Mouse (Mus musculus) lung, embryonic 14.5 days (tissue): ENCODE data around the gene Vhl. TPM values are rescaled to one million over a fixed set of nuclear protein-coding genes. Genes with fewer than 3 reads are reported as not detected.

Experiments
- ATAC-seq: fragments of 200-750 bp; cut with Nextera tagmentation; 2 replicates; pipeline ENCODE4 v1.8.0; 2017; ENCODE audit warnings: mild to moderate bottlenecking, moderate TSS enrichment, moderate library complexity; ENCODE audit not compliant: insufficient read depth
- DNase-seq: peaks from one replicate; pipeline ENCODE4 v3.0.0-alpha.2; 2015
- H3K27ac ChIP-seq: fragments of 300-500 bp; sonication (generic); 2 replicates; pipeline ENCODE4 v1.5.1; 2014; ENCODE audit warnings: low read depth, mild to moderate bottlenecking, moderate library complexity
- H3K27me3 ChIP-seq: fragments of 300-500 bp; sonication (generic); 2 replicates; pipeline ENCODE4 v1.6.1; 2014; ENCODE audit warnings: low read length, control low read depth; ENCODE audit not compliant: insufficient read depth
- H3K36me3 ChIP-seq: fragments of 300-500 bp; sonication (generic); 2 replicates; pipeline ENCODE4 v1.6.1; 2014; ENCODE audit warnings: control low read depth; ENCODE audit not compliant: insufficient read depth
- H3K4me1 ChIP-seq: fragments of 300-500 bp; sonication (generic); 2 replicates; pipeline ENCODE4 v1.6.1; 2014; ENCODE audit warnings: antibody characterized with exemption, control low read depth; ENCODE audit not compliant: insufficient read depth
- H3K4me2 ChIP-seq: fragments of 300-500 bp; sonication (generic); 2 replicates; pipeline ENCODE4 v1.6.1; 2014; ENCODE audit warnings: mild to moderate bottlenecking
- H3K4me3 ChIP-seq: fragments of 300-500 bp; sonication (generic); 2 replicates; pipeline ENCODE4 v1.5.1; 2014; ENCODE audit warnings: low read depth, low read length
- H3K9ac ChIP-seq: fragments of 300-500 bp; sonication (generic); 2 replicates; pipeline ENCODE4 v1.6.1; 2014
- H3K9me3 ChIP-seq: fragments of 300-500 bp; sonication (generic); 2 replicates; pipeline ENCODE4 v1.6.1; 2016; ENCODE audit warnings: low read depth, low read length, control low read depth
- CTCF ChIP-seq: IDR thresholded peaks from 2 replicates; pipeline ENCODE4 v1.5.1; 2016; ENCODE audit warnings: antibody characterized with exemption, low read depth
- WGBS: fragments of 180-500 bp; shearing (Covaris S2); extraction: QIAGEN DNeasy Blood & Tissue Kit; methylation state at CpG from one replicate; pipeline ENCODE4 v1.1.7; 2014; 5-methylcytosine and 5-hydroxymethylcytosine counted together
- polyA plus RNA-seq: library from polyadenylated mRNA; unstranded; fragments of >200 nt; fragmentation: Nextera tagmentation; extraction: Ambion mirVana; gene quantifications from 2 replicates; pipeline ENCODE4 v1.2.1, GENCODE M21; 2014

The Vhl gene
- polyA plus RNA-seq, 1 experiment from 2014 or later: 42.2 TPM

DNA sequence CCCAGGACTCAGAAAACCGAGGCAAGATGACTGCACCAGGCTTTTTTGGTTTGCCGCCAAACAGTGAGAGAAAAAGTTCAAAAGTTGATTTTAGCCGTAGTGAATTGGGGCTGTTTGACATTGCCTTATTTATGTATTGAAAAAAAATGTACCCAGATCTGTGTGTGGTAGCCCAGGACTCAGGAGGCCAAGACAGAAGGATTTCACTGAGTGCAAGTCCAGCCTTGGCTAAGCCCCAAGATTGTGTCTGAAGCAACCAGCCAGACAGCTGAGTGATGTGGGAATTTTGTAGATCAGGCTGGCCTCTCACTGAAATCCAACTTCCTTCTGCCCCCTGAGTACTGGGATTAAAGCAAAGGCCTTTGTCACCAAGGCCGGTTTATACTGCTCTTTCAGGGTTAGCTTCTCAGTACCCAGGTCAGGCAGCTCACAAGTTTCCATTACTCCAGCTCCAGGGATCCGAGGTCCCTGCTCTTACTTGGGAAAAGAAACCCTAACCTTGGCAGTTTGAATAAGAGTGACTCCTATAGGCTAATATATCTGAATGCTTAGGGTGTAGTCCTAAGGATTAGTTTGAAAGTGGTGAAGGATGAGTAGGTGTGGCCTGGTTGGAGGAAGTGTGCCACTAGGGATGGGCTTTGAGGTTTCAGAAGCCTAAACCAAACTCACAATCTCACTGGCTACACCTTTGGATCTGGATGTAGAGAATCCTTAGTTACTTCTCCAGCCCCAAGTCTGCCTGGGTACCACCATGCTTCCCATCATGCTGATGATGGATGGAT, 1.4 kb downstream of the Vhl start:
- no peak for TF ChIP-seq CTCF
- 32% methylated on average over 5 of the region's 5 CpGs for WGBS
- Histone ChIP-seq H3K4me3 (peak overlapping the region; percentile 76), H3K9me3 (no peaks in the 10 kb centered on the region), H3K4me2 (peak overlapping the region; percentile 84), H3K36me3 (peaks cover 31% of the 10 kb centered on the region), H3K9ac (peak overlapping the region; percentile 67), H3K27me3 (no peaks in the 10 kb centered on the region), H3K27ac (no peak overlapping the region), H3K4me1 (no peaks in the 10 kb centered on the region)
- DNase-seq: peak; percentile 66
- ATAC-seq: no peak

- 83% methylated on average over 5 of the region's 5 CpGs for WGBS
- H3K36me3 ChIP-seq: peaks cover 57% of the 10 kb centered on the region
- ATAC-seq (no peak), DNase-seq (no peak)
- no peak overlapping the region for H3K27ac ChIP-seq
- no peak for TF ChIP-seq CTCF
- no peaks in the 10 kb centered on the region for H3K4me1 ChIP-seq
- H3K4me3 ChIP-seq: no peak overlapping the region
- no peak overlapping the region for H3K9ac ChIP-seq
- H3K4me2 ChIP-seq: no peak overlapping the region
- no peaks in the 10 kb centered on the region for H3K9me3 ChIP-seq
- no peaks in the 10 kb centered on the region for H3K27me3 ChIP-seq
Observed at GRCm38 (mm10) chr6:113630322-113630721, 6.6 kb downstream of the Vhl start.

GRCm38 (mm10) chr6:113632863-113633262, 9.1 kb downstream of the Vhl start:
- Histone ChIP-seq H3K27ac (no peak overlapping the region), H3K4me2 (no peak overlapping the region), H3K4me1 (no peaks in the 10 kb centered on the region), H3K4me3 (no peak overlapping the region), H3K9me3 (no peaks in the 10 kb centered on the region), H3K9ac (no peak overlapping the region), H3K27me3 (no peaks in the 10 kb centered on the region), H3K36me3 (peaks cover 47% of the 10 kb centered on the region)
- TF ChIP-seq CTCF: no peak
- WGBS: 90% methylated on average over 4 of the region's 4 CpGs
- no peak for DNase-seq
- no peak for ATAC-seq

DNA sequence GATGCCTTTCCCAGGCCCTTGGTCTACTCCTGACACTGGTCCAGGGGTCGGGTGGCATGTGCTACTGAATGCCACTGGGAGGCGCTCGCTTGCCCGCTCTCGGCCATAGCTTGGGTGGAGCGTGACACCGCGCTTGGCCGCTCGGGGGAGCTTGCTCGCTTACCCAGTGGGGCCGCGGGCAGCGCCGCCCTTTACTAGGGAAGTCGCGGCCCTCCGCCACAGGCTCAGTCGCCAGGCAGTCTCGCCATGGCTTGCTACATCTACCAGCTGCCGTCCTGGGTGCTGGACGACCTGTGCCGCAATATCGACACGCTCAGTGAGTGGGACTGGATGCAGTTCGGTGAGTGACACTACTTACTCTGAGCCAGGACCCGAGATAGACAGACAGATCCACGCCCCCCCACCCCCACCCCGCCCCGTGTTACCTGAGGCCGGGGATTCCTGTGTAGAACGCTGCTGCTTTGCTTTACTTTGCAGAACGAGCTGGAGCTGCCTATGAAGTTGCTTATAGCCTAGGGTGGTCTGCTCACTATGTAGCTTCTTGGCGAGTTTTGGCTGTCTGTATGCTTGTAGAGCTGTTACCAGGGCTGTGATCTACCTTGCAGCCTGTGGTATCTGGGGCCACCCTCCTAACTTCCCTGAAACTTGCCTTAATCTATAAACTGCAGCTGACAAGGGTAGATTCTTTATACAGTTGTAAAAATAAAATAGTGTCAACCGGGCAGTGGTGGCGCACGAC, 14.7 kb downstream of the Vhl start, which contains the start of gene Irak2:
Gene Irak2 (plus strand): TSS at position 166 of the 739 bp plus-strand sequence.
- Histone ChIP-seq H3K9me3 (no peaks in the 10 kb centered on the region), H3K36me3 (no peaks in the 10 kb centered on the region), H3K9ac (peak within 1 kb of the TSS; percentile 62), H3K27me3 (no peaks in the 10 kb centered on the region), H3K4me2 (peak within 1 kb of the TSS; percentile 73), H3K4me3 (peak within 1 kb of the TSS; percentile 45), H3K4me1 (no peaks in the 10 kb centered on the region), H3K27ac (no peak within 1 kb of the TSS)
- TF ChIP-seq CTCF: peak; percentile 99
- peak; percentile 96 for DNase-seq
- 7% methylated on average over 37 of the region's 37 CpGs for WGBS
- ATAC-seq: peak; percentile 97

DNA sequence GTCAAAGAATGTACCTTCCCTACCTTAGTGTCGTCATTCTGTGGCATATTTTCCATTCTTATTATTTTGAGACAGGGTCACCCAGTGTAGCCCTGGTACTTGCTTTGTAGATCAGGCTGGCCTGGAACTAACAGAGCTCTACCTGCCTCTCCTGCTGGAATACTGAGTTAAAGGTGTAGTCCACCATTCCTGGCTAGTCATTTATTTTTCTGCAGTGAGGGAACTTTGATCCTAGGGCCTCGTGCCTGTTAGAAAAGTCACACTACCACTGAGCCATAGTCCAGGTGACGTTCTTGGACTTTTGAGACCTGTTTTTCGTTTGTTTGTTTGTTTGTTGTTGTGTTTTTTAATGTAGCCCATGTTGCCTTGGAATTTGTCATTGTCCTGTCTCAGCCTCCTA, 15.4 kb downstream of the Vhl start:
- no peak for ATAC-seq
- H3K27me3 ChIP-seq: no peaks in the 10 kb centered on the region
- no peak for TF ChIP-seq CTCF
- no peaks in the 10 kb centered on the region for H3K9me3 ChIP-seq
- no peak overlapping the region for H3K9ac ChIP-seq
- WGBS: 69% methylated on average over 4 of the region's 4 CpGs
- H3K4me2 ChIP-seq: no peak overlapping the region
- no peak overlapping the region for H3K4me3 ChIP-seq
- no peaks in the 10 kb centered on the region for H3K36me3 ChIP-seq
- H3K27ac ChIP-seq: no peak overlapping the region
- H3K4me1 ChIP-seq: no peaks in the 10 kb centered on the region
- no peak for DNase-seq

DNA sequence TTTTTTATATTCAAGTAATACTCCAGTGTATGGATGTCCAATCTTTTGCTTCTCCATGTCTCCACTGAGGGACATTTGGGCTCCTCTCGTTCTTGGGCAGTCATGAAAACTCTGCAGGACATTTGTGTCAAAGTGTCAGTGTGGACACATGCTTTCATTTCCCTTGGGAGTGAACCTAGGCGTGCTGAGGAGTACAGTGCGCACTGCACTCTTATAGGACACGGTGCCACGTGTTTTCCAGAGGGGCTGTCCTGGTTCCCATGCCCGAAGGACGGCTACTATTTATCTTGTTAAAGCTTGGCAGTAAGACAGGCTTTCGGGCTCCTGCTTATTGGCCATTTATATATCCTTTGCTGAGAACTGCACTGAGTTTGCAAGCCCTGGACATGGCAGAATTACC, 18.8 kb downstream of the Vhl start:
- H3K27ac ChIP-seq: no peak overlapping the region
- no peak for TF ChIP-seq CTCF
- no peak overlapping the region for H3K4me3 ChIP-seq
- DNase-seq (no peak), ATAC-seq (no peak)
- WGBS: 79% methylated on average over 8 of the region's 8 CpGs
- H3K27me3 ChIP-seq: no peaks in the 10 kb centered on the region
- no peak overlapping the region for H3K9ac ChIP-seq
- H3K4me2 ChIP-seq: no peak overlapping the region
- no peaks in the 10 kb centered on the region for H3K9me3 ChIP-seq
- no peaks in the 10 kb centered on the region for H3K36me3 ChIP-seq
- H3K4me1 ChIP-seq: no peaks in the 10 kb centered on the region

- ATAC-seq: no peak
- no peak overlapping the region for H3K4me2 ChIP-seq
- H3K9ac ChIP-seq: no peak overlapping the region
- WGBS: 84% methylated on average over 4 of the region's 4 CpGs
- H3K27me3 ChIP-seq: no peaks in the 10 kb centered on the region
- H3K4me3 ChIP-seq: no peak overlapping the region
- no peak overlapping the region for H3K27ac ChIP-seq
- no peaks in the 10 kb centered on the region for H3K36me3 ChIP-seq
- no peak for TF ChIP-seq CTCF
- H3K9me3 ChIP-seq: no peaks in the 10 kb centered on the region
- no peaks in the 10 kb centered on the region for H3K4me1 ChIP-seq
- DNase-seq: no peak
Observed at GRCm38 (mm10) chr6:113643021-113643420, 19.3 kb downstream of the Vhl start.
